Mouse (Mus musculus) adrenal gland, postnatal 10 days (tissue): ENCODE data around the gene Rfc5. TPM values are rescaled to one million over a fixed set of nuclear protein-coding genes. Genes with fewer than 3 reads are reported as not detected.
"Not testable (repeated sequence)": the region's sequence is repeated elsewhere in the genome, so short reads cannot be mapped to it uniquely, and the experiment has no call there.

Experiments
- DNase-seq: peaks from one replicate; pipeline ENCODE4 v3.0.0; 2021; ENCODE audit warnings: mixed read lengths
- total RNA-seq, 2 experiments: library from RNA; stranded (reverse); gene quantifications; 2 replicates each; pipeline ENCODE4 v1.2.3; 2021

Gene Rfc5
- total RNA-seq, 2 experiments from 2014 or later = 16.3 to 27.8 TPM

DNA sequence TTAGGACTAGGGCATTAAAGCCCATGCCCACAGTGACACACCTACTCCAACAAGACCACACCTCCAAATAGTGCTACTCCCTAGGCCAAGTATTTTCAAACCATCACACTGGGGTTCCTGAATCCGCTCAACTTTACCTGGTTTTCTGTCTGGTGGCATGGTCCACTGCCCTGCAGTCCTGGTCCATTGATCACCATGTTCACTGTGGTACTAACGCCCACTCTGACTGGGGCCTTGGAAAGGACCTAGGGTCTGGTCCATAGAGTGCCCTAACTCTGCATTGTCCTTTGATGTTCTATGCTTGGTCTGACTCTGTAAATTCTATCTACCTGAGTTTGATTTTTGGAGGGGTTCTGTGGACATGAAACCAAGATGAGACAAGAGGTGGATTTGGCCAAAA lies 41.0 kb downstream of the Rfc5 start:
- DNase-seq = no peak

DNA sequence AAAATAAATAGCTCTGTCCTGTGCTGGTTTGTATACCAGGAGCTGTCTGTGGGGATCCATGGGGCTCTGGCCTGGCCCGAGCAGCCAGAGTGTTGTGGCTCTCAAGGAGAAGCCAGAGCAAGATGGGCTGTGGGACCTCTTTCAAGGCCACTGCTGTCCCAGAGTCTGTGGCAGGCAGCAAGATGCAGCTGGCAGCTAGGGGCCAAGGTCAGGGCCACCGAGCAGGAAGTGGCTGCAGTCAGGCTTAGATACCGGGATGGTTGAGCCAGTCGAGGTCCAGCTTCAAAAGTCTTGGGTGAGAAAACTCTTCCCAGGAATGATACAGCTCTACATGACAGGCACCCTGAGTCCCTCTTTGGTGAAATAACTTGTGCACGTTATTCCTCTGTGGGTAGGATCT lies 41.8 kb downstream of the Rfc5 start:
- DNase-seq = peak; percentile 48

DNA sequence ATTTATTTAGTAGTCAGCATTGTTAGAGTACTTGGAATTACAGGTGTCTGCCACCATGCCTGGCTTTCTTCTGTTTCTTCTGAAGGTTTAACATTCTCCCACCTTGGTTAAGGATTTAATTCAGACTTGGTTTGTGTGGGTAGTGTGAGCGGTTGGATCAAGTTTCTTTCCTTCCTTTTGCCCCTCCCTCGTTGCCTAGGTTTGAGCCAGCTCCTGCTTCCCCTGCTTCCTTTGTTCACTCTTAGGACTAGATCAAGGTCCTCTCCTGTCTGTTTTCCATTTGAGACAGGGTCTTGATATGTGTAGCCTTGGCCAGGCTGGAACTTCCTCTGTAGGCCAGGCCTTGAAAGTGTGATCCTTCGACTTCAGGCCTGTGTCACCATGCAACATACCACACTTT lies 42.6 kb downstream of the Rfc5 start:
- no peak for DNase-seq

DNA sequence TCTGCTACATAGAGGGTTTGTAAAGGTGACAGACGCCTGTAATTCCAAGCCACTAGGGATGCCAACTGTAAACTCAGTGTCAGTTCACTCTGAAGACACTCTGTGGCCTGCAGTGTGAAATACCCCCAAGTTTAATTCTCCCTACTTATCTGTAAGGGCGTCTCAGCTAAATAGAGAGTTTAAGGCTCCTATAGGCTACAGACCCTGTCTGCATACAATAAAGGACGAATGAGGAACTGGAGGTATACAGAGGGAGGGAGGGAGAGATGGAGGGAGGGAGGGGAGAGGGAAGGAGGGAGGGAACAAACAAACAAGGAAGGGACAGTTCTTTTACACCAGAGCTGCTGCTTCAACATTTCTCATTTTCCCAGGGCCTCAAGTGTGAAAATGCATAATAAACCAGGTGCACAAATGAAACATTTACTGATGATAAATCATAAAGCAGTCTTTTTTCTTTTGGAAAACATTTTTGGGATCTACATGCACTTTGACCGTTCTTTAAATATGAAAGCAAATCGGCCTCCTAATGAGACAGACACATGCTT lies 43.3 kb downstream of the Rfc5 start:
- DNase-seq = no peak

DNA sequence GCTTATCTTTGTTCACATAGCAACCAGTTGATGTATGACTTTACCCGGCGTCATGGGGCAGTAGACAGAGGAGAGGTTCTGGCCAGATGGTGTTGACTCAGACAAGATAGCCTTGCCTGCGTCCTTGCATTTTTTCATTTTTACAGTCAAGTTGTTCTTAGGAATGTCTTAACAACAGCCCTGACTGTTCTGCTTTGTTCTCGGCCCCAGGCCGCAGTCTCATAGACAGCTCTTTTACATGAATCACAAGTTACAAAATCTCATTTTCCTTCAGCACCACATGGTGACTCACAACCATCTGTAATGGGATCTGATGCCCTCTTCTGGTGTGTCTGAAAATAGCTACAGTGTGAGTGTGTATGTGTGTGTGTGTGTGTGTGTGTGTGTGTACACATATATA lies 44.4 kb downstream of the Rfc5 start:
- DNase-seq = not testable (repeated sequence)

DNA sequence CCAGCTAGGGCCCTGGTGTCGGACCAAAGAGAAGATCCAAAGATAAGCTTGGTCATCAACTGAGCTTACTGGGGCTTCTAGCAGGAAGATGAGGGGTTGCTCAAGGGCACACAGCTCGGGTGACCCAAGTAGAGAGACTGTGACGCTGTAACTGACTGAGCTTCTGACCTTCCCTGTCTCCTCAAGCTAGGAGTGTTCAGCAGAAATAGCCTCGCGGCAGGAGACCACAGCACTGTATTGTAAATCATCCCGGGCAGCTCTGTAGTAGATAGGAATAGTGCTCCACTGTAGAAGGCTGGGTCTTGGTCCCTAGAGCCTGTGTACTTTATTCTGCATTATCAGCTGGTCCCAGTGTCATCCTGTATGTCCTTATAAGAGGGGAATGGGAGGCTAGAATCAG lies 47.0 kb downstream of the Rfc5 start:
- DNase-seq = no peak

DNA sequence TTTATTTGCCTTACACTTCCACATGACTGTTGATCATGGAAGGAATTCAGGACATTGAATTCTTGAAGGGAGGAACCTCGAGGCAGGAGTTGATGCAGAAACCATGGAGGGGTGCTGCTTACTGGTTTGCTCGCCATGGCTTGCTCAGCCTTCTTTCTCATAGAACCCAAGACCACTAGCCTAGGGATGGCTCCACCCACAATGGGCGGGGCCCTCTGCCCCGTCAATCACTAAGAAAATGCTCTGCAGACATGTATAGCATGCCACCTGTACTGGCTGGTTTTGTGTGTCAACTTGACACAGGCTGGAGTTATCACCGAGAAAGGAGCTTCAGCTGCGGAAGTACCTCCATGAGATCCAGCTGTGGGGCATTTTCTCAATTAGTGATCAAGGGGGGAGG lies 48.8 kb downstream of the Rfc5 start:
- no peak for DNase-seq

DNA sequence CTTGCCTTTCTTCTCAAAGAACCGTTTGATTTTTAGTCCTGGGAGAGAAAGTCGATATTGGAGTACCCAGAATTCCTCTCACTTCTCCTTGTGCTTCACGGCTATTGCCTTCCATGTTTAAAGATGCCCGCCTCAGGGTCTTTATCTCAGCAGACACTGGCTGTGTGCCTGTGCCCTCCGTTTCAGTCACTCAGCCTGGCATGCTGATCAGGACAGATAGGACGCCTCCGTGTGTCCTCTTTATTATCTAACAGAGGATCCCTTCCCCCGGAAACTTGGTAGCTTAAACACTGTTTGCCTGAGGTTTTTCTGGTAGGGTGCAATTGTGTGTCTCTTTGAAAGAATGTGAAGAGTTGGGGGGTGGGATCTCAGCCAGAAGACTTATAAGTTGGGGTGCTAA lies 50.3 kb downstream of the Rfc5 start:
- DNase-seq = no peak

DNA sequence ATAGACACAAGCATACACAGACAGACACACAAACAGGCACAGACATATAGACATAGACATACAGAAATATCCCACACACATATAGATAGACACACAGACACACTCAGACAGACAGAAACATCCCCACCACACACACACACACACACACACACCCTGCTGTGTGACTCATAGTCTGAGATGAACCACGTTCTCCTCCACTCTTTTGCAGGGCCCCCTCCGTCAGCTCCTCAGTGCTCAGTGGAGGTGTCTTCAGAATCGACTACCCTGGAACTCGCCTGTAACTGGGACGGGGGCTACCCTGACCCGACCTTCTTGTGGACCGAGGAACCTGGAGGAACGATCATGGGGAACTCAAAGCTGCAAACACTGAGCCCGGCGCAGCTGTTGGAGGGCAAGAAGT lies 50.8 kb downstream of the Rfc5 start:
- no peak for DNase-seq

DNA sequence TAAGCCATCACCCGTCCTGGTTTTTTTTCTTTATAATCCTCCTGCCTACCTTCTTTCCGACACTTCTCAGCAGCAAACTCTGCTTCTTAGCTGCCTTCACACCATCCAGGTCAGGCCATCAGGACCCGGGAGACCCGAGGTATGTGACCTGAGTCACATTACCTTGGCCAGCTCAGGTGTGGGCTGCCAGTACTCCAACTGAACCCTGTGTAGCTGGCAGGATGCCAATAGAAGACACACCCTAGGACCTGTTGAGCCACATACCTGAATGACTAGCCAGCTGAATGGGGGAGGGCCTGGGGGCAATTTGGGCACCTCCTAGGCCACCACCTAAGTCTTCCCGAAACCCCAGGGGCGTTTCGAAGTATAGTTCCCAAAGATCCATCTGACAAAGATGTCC lies 58.4 kb downstream of the Rfc5 start:
- no peak for DNase-seq

Other genes with a start within 250 kb of the Rfc5 start
- 100 to 1,000 TPM; 763 to 803 TPM for gene Pebp1, start 101.4 kb downstream of the Rfc5 start, total RNA-seq
- gene Vsig10, start 70.0 kb downstream of the Rfc5 start, total RNA-seq = 10 to 100 TPM; 23.4 to 26.0 TPM
- 10 to 100 TPM; 92.8 to 97.5 TPM for gene Wsb2, start 31.7 kb downstream of the Rfc5 start, total RNA-seq
- gene Ksr2, start 25.0 kb upstream of the Rfc5 start, total RNA-seq = 1 to 10 TPM; 3.6 to 5.1 TPM